Mouse (Mus musculus) CH12.LX (cell line): ENCODE measurements at regions not wholly inside any gene's neighbourhood (a gene's known extent, or its start where the extent isn't known, plus 50 kb on each side); places are given as distances from the start of the nearest gene placed in this dataset.

ENCODE experiments used
- DNase-seq: peaks from one replicate; pipeline ENCODE4 v3.0.0-alpha.2; 2013; ENCODE audit errors: extremely low read depth
- H3K27ac ChIP-seq: 2 replicates; pipeline ENCODE4 v1.5.1; 2012; ENCODE audit warnings: low read depth, mild to moderate bottlenecking, control low read depth, moderate library complexity; ENCODE audit not compliant: insufficient read depth
- H3K27me3 ChIP-seq: replicated peaks from 2 replicates; pipeline ENCODE3; 2012; ENCODE audit warnings: inconsistent platforms
- H3K36me3 ChIP-seq, 2 experiments: replicated peaks in 1 of 2; 2 replicates each; pipeline versions ENCODE3 to v1.6.1; 2012; ENCODE audit warnings: inconsistent platforms in 1 of 2, low read length in 1 of 2, mild to moderate bottlenecking in 1 of 2, mixed read lengths in 1 of 2, moderate library complexity in 1 of 2; ENCODE audit not compliant: control insufficient read depth in 1 of 2, insufficient read depth in 1 of 2
- H3K4me1 ChIP-seq, 2 experiments: 2 replicates each; pipeline ENCODE4 v1.6.1; 2012; ENCODE audit warnings: inconsistent platforms in 1 of 2, moderate library complexity in 1 of 2; ENCODE audit not compliant: insufficient read depth in 2 of 2, control insufficient read depth in 1 of 2
- H3K4me2 ChIP-seq: 2 replicates; pipeline ENCODE4 v1.6.1; 2012; ENCODE audit warnings: low read depth, mild to moderate bottlenecking, control low read depth; ENCODE audit not compliant: poor library complexity, insufficient read depth, severe bottlenecking
- H3K4me3 ChIP-seq, 3 experiments: fragments of 150-350 bp in 1 of 3; sonication (generic) in 1 of 3; replicated peaks in 1 of 3; 2 replicates each; pipeline versions ENCODE3 to v1.5.1; 2011 to 2012; ENCODE audit warnings: low read depth in 2 of 3, low read length in 2 of 3, mild to moderate bottlenecking in 2 of 3, moderate library complexity in 2 of 3, control low read depth in 1 of 3, improper control_type of control experiment in 1 of 3, inconsistent platforms in 1 of 3, mixed read lengths in 1 of 3; ENCODE audit not compliant: poor library complexity in 1 of 3
- H3K79me2 ChIP-seq: replicated peaks from 2 replicates; pipeline ENCODE4 v1.6.1; 2012; ENCODE audit warnings: mild to moderate bottlenecking, moderate library complexity; ENCODE audit not compliant: control insufficient read depth, poor library complexity, insufficient read depth, severe bottlenecking; ENCODE audit errors: extremely low read depth
- H3K9ac ChIP-seq: 2 replicates; pipeline ENCODE4 v1.6.1; 2012; ENCODE audit warnings: low read depth, mild to moderate bottlenecking, control low read depth, moderate library complexity; ENCODE audit not compliant: insufficient read depth
- H3K9me3 ChIP-seq: replicated peaks from 2 replicates; pipeline ENCODE3; 2012; ENCODE audit warnings: low read length, inconsistent platforms, mixed read lengths
- BHLHE40 ChIP-seq: IDR thresholded peaks from 2 replicates; pipeline ENCODE4 v1.6.1; 2011; ENCODE audit warnings: mild to moderate bottlenecking, low read depth, low read length, improper control_type of control experiment
- CHD1 ChIP-seq: IDR thresholded peaks from 2 replicates; pipeline ENCODE4 v1.6.1; 2012; ENCODE audit warnings: low read depth, low read length, improper control_type of control experiment, inconsistent platforms
- E2F4 ChIP-seq: IDR thresholded peaks from 2 replicates; pipeline ENCODE4 v1.6.1; 2011; ENCODE audit warnings: low read depth, low read length, improper control_type of control experiment; ENCODE audit not compliant: insufficient replicate concordance
- ELF1 ChIP-seq: IDR thresholded peaks from 2 replicates; pipeline ENCODE4 v1.6.1; 2014; ENCODE audit warnings: low read depth, mild to moderate bottlenecking, inconsistent platforms, low read length, improper control_type of control experiment
- ETS1 ChIP-seq: conservative IDR thresholded peaks from 2 replicates; pipeline ENCODE4 v1.6.1; 2012; ENCODE audit warnings: low read depth, mild to moderate bottlenecking, inconsistent platforms, low read length, improper control_type of control experiment, moderate library complexity
- GABPA ChIP-seq: IDR thresholded peaks from 2 replicates; pipeline ENCODE4 v1.6.1; 2012; ENCODE audit warnings: low read depth, low read length, improper control_type of control experiment, inconsistent platforms; ENCODE audit not compliant: insufficient replicate concordance
- HCFC1 ChIP-seq: IDR thresholded peaks from 2 replicates; pipeline ENCODE4 v1.6.1; 2012; ENCODE audit warnings: low read depth, mild to moderate bottlenecking, inconsistent platforms, low read length, improper control_type of control experiment
- IRF4 ChIP-seq: IDR thresholded peaks from 2 replicates; pipeline ENCODE4 v1.6.1; 2014; ENCODE audit warnings: low read depth, mild to moderate bottlenecking, inconsistent platforms, low read length, improper control_type of control experiment
- JUN ChIP-seq: IDR thresholded peaks from 2 replicates; pipeline ENCODE4 v1.6.1; 2011; ENCODE audit warnings: low read depth, mild to moderate bottlenecking, low read length, improper control_type of control experiment, moderate library complexity; ENCODE audit not compliant: insufficient read depth
- JUND ChIP-seq: conservative IDR thresholded peaks from 2 replicates; pipeline ENCODE4 v1.6.1; 2011; ENCODE audit warnings: low read depth, low read length, improper control_type of control experiment
- KAT2A ChIP-seq: IDR thresholded peaks from 2 replicates; pipeline ENCODE4 v1.6.1; 2012; ENCODE audit warnings: low read length, improper control_type of control experiment, inconsistent platforms; ENCODE audit not compliant: insufficient replicate concordance
- MAX ChIP-seq: IDR thresholded peaks from 2 replicates; pipeline ENCODE4 v1.6.1; 2011; ENCODE audit warnings: low read length, improper control_type of control experiment
- MAZ ChIP-seq: IDR thresholded peaks from 2 replicates; pipeline ENCODE4 v1.6.1; 2012; ENCODE audit warnings: low read depth, mild to moderate bottlenecking, inconsistent platforms, low read length, improper control_type of control experiment, moderate library complexity
- MXI1 ChIP-seq: IDR thresholded peaks from 2 replicates; pipeline ENCODE4 v1.6.1; 2011; ENCODE audit warnings: mild to moderate bottlenecking, low read depth, low read length, improper control_type of control experiment
- MYC ChIP-seq: IDR thresholded peaks from 2 replicates; pipeline ENCODE4 v1.6.1; 2011; ENCODE audit warnings: low read depth, mild to moderate bottlenecking, improper control_type of control experiment, low read length
- NRF1 ChIP-seq: IDR thresholded peaks from 2 replicates; pipeline ENCODE4 v1.6.1; 2014; ENCODE audit warnings: low read depth, mild to moderate bottlenecking, inconsistent platforms, low read length, improper control_type of control experiment, moderate library complexity
- PAX5 ChIP-seq: IDR thresholded peaks from 2 replicates; pipeline ENCODE4 v1.6.1; 2012; ENCODE audit warnings: low read length, inconsistent platforms, mixed read lengths
- SMC3 ChIP-seq: IDR thresholded peaks from 2 replicates; pipeline ENCODE4 v1.6.1; 2011; ENCODE audit warnings: low read depth, low read length, improper control_type of control experiment
- TBP ChIP-seq: conservative IDR thresholded peaks from 2 replicates; pipeline ENCODE4 v1.6.1; 2011; ENCODE audit warnings: low read depth, low read length, improper control_type of control experiment
- TCF12 ChIP-seq: IDR thresholded peaks from 2 replicates; pipeline ENCODE4 v1.6.1; 2014; ENCODE audit warnings: low read depth, mild to moderate bottlenecking, inconsistent platforms, low read length, improper control_type of control experiment
- USF1 ChIP-seq: IDR thresholded peaks from 2 replicates; pipeline ENCODE4 v1.6.1; 2014; ENCODE audit warnings: low read depth, mild to moderate bottlenecking, inconsistent platforms, low read length, improper control_type of control experiment
- USF2 ChIP-seq: conservative IDR thresholded peaks from 2 replicates; pipeline ENCODE4 v1.6.1; 2011; ENCODE audit warnings: low read depth, low read length, improper control_type of control experiment
- ZC3H11A ChIP-seq: IDR thresholded peaks from 2 replicates; pipeline ENCODE4 v1.6.1; 2012; ENCODE audit warnings: low read depth, mild to moderate bottlenecking, inconsistent platforms, low read length, improper control_type of control experiment
- ZKSCAN1 ChIP-seq: IDR thresholded peaks from 2 replicates; pipeline ENCODE4 v1.6.1; 2012; ENCODE audit warnings: low read depth, inconsistent platforms, low read length, improper control_type of control experiment, borderline replicate concordance
- ZNF384 ChIP-seq: IDR thresholded peaks from 2 replicates; pipeline ENCODE4 v1.6.1; 2012; ENCODE audit warnings: low read depth, low read length, improper control_type of control experiment, inconsistent platforms
- dilution Hi-C: fragments of 300-500 bp; cut with MboI; formaldehyde crosslinking; loops from 2 replicates; pipeline ENCODE4 v1.14.3; 2020; ENCODE audit warnings: low sequenced_read_pairs; ENCODE audit not compliant: extremely low pct_unique_long_range_greater_than_20kb, extremely low pct_ligation_motif_present
- in situ Hi-C: fragments of 300-500 bp; cut with MboI; formaldehyde crosslinking; loops from 3 replicates; pipeline ENCODE4 v1.14.3; 2019; ENCODE audit warnings: low sequenced_read_pairs, low pct_ligation_motif_present, low pct_unique_long_range_greater_than_20kb, mixed read lengths

- Histone ChIP-seq H3K27ac (no peak overlapping the region), H3K4me3 (no peak overlapping the region), H3K36me3 (no peaks in the 10 kb centered on the region), H3K4me2 (no peak overlapping the region), H3K4me1 (no peaks in the 10 kb centered on the region), H3K27me3 (no peaks in the 10 kb centered on the region)
- in situ Hi-C loops = no loop called here
- TF ChIP-seq MAZ = no peak
- no peak for TF ChIP-seq PAX5
- TF ChIP-seq ZNF384 = no peak
- TF ChIP-seq HCFC1 = no peak
- TF ChIP-seq NRF1 = no peak
- no peak for TF ChIP-seq ETS1
- TF ChIP-seq USF1 = no peak
- no peak for TF ChIP-seq ZKSCAN1
- no peak for TF ChIP-seq TCF12
- no peak for TF ChIP-seq E2F4
- no peak for TF ChIP-seq ELF1
- TF ChIP-seq CHD1 = no peak
- TF ChIP-seq MXI1 = no peak
- TF ChIP-seq MYC = no peak
- TF ChIP-seq TBP = no peak
- no peak for TF ChIP-seq MAX
- no peak for TF ChIP-seq KAT2A
- no peak for TF ChIP-seq SMC3
- TF ChIP-seq, all 38 proteins: peak for 0
- Histone ChIP-seq H3K9ac (no peak overlapping the region), H3K9me3 (peaks cover 83% of the 10 kb centered on the region), H3K79me2 (no peaks in the 10 kb centered on the region)
- DNase-seq = no peak
- dilution Hi-C loops = no loop called here
Measured at GRCm38 (mm10) chr12:107748481-107749380, 254.7 kb downstream of the Bcl11b start.

- Histone ChIP-seq H3K27me3 (no peaks in the 10 kb centered on the region), H3K27ac (no peak overlapping the region), H3K9ac (no peak overlapping the region), H3K4me1 (no peaks in the 10 kb centered on the region), H3K9me3 (peaks cover 83% of the 10 kb centered on the region), H3K79me2 (no peaks in the 10 kb centered on the region), H3K4me3 (no peak overlapping the region), H3K4me2 (no peak overlapping the region), H3K36me3 (no peaks in the 10 kb centered on the region)
- dilution Hi-C loops (no loop called here), in situ Hi-C loops (no loop called here)
- TF ChIP-seq TCF12 = no peak
- no peak for TF ChIP-seq MXI1
- no peak for TF ChIP-seq MYC
- no peak for TF ChIP-seq BHLHE40
- TF ChIP-seq GABPA = no peak
- TF ChIP-seq ZKSCAN1 = no peak
- TF ChIP-seq USF1 = no peak
- no peak for TF ChIP-seq JUND
- no peak for TF ChIP-seq USF2
- TF ChIP-seq HCFC1 = no peak
- TF ChIP-seq IRF4 = no peak
- no peak for TF ChIP-seq ZC3H11A
- no peak for TF ChIP-seq JUN
- no peak for DNase-seq
Measured at GRCm38 (mm10) chr12:107749381-107750085, 253.9 kb downstream of the Bcl11b start.
